Mouse (Mus musculus): Measurements from ENCODE around the gene Prps1l1.

Gene Prps1l1

DNA sequence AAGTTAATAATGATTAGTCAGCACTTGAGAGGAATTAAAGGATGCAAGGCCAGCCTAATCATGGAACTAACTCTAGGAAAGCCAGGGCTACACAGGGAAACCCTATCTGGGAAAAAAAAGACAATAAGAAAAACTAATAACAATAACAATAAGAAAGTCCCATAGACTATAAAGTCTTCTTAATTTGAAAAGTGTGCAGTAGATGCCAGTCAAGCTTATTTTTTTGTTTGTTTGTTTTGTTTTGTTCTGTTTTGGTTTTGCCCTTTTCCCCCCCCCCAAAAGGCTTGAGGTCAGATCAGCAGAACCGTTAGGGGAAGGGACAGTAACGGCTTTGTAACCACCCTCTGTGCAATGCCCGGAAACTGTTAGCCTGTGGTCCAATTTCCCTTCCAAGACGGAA, at the start of gene Prps1l1:
TSS of gene Prps1l1 (plus strand) at position 301 of the 400 bp plus-strand sequence.
- no peak for DNase-seq (ENCODE audit: low spot score)

DNA sequence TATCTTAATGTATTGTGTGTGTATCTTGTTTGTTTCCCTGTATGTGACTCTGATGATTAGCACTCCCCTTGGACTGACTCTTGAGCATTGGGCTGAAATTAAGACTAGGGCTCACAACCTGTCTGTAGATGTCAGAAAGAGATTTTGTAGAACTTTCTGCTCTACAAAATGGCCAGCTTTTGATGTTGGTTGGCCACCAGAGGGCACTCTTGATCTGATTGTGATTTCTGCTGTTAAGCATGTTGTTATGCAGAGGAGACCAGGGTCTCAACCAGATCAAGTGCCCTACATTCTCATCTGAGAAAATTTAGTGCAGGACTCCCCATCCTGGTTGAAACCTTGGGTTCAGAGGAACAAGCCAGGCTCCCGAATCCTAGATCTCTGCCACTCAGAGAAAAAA, 46.6 kb upstream of the Prps1l1 start:
- DNase-seq (ENCODE audit: low spot score), result peak; percentile 27

DNA sequence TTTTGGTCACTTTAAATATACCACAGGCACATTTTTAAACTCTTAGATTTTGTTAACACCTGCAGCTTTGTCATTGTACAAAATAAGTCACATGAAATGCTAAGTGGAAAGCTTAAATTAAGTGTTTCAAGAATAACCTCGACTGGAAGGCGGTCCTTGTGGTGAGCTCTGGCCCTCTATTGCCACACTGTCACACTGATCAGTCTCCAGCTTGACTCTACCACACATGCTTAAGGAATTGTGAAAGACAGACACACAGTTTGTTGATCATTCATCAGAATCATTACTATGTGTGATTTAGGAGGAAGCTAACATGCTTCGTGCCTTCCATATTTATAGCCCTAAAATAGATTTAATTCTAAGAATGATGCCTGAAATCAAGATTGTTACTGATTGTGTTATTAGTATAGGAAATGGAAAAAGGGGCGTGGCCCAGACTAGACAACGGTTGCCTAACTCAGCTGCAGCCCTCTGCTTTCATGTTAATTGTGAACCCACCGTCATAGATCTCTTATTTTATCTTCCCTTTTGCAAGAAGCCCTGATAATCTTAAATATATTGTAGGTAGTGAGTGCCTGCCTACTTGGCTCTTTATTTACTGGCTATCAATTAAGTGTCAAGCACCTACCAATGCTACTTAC, 35.4 kb upstream of the Prps1l1 start:
- no peak for DNase-seq (ENCODE audit: low spot score)

DNA sequence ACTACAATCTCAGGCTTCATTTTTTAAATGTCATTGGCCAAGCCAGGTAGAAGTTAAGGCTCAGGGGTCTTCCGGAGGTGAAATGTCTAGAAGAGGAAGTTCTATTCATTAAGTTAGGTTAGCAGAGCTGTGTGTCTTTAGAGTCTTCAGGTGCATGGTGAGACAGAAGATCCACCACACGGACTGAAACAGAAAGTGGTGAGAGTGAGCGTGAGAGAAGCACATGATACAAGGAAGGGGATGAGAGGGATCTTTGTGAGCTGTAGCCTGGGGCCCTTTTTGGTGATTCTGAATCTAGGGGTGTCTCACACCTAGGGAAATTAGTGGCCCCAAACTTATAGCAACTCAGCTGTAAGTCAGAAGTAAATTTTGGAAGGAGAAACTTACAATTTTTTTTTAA, 8.6 kb upstream of the Prps1l1 start:
- DNase-seq (ENCODE audit: low spot score), result no peak

DNA sequence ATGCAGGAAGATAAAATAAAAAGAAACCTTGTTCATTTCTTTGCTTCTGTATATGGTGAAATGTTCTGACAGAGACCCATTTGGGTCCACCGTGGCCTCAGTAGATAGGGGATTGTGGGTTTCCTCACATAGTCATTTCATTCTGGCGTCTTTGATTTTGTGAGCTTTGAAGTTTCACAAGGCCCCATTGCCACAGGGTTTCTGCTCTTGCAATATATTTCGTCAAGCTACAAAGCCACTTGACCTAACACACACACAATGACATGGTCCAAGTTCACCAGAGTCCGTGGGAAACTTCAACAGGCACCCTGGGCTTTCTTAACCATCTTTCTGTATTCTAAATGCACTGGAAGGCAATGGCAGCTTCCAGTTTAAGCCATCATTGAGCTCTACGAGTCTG, 1.3 kb downstream of the Prps1l1 start:
- no peak for DNase-seq (ENCODE audit: low spot score)

DNA sequence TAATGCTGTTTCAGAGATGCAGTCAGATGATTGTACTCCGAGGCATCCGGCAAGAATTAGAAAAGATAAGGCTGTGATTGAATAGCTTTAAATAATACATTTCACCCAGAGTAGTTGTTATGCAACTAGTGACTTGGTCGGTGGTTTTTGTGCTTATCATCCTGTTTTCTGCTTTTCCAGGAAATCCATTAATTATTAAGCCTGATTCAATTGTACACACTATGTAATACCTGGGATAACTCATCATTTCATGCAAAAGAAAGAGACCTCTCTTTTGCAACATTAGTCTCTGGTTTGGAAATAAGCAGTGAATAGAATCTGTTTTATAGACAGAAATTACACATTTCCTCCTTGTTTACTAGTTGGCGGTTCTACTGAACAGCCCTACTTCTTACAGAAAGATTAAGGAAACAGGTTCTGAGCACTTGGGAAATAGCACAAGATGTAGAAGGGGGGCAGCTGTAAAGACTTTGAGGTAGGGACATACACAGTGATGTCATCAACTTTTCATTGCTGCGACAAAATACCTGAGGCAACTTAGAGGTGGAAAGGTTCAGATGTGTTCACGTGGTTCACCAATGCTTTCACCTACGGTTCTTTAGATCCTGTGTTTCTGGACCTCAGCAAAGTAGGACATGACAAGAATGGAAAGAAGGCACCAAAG, 5.1 kb downstream of the Prps1l1 start:
- DNase-seq (ENCODE audit: low spot score), result no peak

DNA sequence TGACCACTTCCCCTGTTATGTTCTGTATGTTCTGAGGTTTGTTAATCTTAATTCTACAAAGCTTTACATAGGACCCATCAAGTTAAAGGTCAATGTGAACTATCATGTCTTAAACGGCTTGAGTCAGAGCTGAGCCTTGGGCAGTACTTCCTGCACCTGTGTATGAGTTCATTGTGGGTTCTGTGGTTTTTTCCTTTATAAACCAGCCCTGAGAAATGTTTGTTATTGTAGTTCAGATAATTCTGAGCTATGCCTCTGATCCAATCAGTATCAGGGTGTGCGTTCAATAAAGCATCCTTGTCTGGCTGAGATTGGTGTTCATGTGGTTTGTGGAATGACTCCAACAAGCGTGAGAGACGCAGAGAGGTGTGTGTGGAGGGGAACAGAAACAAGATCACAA, 5.8 kb downstream of the Prps1l1 start:
- DNase-seq (ENCODE audit: low spot score), result no peak

DNA sequence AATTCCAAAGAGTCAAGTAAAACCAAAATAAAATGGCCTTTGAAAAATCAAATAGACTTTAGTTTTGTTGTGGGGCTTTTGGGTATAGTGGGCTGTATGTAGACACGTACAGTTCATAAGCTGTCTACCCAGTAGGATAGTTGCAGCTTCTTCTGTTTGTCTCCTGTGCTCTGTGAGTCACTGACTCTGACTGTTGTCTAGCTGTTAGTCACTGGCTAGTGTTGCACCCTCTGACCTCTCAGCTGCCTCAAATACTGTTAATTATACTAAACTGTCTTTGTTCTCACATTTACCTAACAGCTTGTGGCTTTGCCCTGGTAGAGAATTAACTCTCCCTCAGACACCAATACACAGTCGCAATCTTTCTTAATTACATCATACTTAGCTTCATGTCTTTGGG, 7.3 kb downstream of the Prps1l1 start:
- DNase-seq (ENCODE audit: low spot score), result no peak

DNA sequence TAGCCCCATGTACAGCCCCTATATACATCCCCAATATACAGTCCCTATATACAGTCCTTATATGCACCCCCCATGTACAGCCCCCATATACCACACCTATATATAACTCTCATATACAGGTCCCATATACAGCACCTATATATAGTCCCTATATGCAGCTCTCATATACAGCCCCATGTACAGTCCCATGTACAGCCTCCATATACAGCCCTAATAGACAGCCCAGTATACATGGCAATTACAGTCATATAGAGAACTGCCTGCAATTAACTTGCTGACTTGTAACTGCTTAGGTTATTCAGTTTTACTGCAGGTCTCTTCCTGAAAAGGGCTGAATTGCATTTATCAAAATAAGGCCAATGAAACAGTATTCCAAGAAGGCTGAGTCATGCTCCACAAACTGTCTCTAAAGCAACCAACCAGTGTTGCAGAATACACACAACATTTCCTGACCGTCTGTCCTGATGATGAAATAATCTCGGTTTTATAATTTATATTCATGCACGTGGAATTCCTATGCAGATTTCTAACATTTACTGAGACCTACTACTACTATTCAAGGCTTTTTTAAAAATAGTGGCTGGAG, 13.1 kb downstream of the Prps1l1 start:
- DNase-seq (ENCODE audit: low spot score), result no peak

DNA sequence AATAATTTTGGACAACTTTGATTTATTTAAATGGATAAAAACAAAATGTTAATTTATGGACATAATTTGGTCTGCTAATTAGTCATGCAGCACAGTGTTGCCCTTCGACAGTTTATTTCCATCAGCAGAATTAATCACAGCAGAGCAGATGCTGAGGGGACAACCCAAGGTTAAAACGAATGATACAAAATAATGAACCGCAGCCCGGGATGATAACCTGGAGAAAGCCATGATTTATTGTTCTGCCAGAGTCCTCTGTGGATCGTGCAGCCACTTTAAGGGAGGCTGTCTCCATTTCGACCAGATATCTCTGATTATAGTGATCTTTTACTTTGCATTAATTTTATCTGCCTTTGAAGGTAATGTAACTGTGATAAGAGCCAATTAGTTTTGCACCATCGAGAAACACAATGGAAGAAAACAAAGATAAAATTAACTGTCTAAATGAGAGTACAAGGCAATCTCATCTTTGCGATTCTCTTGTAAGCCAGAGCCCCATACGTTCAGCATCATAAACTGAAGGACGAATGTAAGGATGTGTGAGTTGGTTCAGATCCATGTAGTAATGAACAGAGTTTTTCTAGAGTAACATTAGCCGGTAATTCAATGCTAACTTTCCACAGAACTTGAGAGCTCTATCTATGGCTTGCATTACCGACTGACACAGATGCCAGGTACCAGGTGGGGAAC, 14.4 kb downstream of the Prps1l1 start:
- DNase-seq (ENCODE audit: low spot score), result no peak

DNA sequence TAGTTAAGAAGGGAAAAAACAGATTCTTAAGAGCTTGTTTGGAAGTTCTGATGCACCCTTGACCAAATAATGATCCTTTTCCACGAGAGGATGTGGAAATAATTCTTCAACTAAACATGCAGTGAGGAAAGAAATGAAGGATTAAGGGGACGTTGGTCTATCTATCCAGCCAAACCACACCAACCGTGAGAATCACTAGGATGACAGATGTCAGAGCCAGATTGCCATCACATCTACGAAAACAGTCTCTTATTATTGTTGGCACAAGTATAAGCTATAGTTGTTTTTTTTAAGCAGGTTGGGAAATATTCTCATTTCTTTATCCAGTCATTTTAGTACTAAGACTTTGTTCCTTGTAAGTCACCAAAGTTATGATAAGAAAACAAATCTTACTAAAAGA, 15.8 kb downstream of the Prps1l1 start:
- DNase-seq (ENCODE audit: low spot score), result no peak

DNA sequence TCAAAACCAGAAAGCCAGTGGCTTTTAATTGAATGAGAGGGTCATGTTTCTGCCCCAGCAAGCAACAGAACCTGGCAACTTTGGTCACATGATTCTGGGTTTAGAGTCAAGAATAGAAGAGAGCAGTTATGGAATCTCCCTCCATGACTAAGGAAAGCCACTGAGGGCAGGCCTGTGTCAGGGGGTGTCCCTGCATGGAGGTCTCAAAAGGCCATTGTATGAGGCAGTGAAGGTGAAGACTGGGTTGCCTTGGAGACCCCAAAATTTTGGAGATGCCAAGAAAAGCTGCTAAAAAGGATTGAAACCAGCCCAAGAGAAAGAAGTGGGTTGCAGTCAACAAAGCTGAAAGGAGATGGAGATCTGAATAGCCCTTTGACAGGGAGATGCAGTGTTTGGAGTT, 21.2 kb downstream of the Prps1l1 start:
- no peak for DNase-seq (ENCODE audit: low spot score)

DNA sequence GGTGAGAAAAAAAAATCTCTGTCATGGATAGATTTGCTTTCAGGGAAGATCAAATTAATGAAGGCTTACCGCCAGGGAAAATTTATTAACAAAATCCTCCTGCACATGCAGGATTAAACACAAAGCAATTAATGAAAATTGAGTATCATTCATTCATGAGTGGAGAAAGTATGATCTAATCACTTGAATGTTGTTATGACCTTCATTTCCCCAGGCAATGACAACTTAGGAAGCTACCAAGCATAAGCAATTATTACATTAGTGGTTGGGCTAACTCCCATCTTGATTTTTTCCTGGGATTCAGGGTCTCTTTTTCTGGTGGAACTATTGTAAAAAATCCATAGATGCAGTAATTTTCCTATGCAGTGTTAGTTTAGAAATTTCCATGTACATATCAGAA, 23.3 kb downstream of the Prps1l1 start:
- no peak for DNase-seq (ENCODE audit: low spot score)

DNA sequence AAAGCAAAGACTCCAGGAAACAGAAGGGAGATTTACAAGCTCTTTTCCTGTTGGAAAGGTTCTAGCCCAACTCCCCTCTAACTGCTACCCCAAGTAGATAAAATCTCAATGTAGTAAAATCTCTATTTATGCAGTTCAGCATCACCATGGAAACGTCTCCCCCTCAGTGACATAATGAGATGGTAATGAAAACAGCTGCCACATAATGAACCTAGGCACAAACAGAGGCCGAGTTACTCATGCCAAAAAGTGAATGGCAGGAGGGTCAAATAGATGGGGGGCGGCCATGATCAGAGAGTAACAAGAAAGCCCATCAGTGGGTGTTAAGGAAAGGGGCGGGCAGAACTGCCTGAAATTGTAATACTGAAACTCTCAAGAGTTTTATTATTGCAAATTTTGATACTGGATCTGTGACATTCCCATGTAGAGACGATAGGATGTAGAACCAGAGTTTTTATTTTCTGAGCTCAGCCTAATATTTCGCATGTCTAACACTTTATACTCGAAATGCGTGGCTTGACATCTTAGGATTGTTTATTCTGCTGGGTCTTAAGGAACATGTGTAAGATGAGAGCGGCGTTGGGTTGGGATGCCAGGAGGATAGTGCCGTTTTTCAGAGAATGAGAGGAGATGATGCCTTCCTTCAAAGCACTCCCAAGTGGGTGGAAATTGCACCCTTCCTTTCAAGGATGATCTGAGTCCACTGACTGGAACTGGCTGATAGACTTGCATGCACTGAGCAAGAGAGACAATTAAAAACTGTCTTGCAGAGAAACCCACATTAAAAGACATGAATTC, 24.0 kb downstream of the Prps1l1 start:
- peak; percentile 22 for DNase-seq (ENCODE audit: low spot score)

DNA sequence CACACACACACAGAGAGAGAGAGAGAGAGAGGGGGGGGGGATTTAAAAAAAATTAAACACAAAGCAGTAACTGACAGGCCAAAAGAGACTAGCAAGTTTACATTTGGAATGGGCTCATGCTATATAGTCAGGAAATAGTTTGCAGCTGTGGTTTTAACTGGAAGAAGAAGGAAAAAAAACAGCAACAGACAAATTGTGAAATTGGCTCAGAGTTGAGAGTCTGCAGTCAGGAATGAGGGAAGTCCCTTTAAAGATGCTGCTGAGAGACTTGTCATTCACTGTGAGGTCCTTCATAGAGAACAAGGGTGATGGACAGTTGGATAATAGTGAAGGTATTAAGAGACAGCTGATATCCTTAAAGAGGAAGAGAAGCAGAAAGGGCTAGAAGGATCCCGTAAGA, 26.9 kb downstream of the Prps1l1 start:
- DNase-seq (ENCODE audit: low spot score), result no peak

DNA sequence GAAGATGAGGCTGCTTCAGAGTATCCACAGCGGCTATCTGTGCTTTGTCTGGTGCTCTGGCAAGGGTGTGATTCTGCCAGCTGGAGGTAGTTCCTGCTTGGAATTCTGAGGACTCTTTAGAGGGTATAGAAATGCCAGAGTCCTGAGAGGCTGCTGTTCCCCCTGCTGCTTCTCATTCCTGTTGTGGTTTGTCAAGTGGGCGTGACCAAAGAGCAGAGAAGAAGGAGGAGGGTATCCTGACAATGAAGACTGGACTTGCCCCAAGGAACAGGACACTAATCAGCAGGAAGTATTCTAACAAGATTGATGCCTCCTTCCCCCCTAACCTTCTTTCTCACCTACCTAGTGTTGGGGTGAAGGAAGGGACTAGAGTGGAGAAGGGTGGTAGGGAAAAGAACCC, 29.4 kb downstream of the Prps1l1 start:
- DNase-seq (ENCODE audit: low spot score), result no peak

DNA sequence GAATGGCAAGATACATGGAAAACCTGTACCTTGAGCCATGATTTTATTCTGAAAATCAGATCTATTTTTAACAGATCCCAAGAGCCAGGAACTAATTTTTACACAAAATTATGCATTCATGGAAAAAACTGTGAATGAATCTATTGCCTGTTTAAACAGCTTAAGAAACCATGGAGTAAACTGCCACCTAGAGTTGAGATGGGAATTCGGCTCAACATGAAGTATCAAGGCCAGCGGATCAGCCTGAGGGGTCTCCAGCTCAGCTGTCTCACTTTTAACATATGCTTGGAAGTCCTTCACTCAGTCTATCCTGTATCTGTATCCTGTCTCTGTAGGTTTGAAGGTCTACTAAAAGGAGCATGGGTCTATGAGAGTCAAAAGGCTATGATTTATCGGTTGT, 31.5 kb downstream of the Prps1l1 start:
- DNase-seq (ENCODE audit: low spot score), result peak; percentile 39

DNA sequence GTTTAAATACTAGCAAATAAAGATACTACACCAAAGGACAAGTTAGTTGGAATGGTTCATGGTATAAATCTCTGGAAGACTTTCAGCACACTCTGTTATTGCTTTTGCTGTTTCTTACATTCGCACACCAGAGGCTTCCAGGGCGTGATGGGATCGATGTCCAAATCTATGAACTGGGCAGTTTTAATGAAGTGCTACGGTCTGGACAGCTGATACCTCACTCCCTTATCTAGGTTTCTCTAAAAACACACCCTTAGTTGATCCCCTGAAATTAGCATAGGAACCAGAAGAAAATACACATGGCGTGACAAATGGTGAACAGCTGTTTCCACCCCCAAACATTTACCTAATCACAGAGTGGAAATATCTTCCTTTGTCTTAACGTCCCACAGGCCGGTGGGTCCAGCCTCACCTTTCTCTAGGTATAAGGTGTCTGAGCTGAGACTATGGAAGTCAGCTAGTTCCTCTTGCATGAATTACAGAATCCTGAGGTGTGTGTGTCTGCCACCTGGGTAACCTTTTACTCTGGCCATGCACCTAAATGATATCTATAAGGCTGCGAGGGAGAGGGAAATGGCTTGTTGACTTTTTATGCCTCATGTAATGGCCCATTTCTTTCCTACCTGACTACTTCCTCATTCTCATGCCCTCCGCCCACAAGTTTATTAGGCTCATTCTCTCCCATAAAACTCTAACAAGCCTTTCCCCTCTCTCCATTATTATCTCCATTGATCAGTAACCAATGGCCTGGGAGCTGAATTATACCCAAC, 32.1 kb downstream of the Prps1l1 start:
- no peak for DNase-seq (ENCODE audit: low spot score)

DNA sequence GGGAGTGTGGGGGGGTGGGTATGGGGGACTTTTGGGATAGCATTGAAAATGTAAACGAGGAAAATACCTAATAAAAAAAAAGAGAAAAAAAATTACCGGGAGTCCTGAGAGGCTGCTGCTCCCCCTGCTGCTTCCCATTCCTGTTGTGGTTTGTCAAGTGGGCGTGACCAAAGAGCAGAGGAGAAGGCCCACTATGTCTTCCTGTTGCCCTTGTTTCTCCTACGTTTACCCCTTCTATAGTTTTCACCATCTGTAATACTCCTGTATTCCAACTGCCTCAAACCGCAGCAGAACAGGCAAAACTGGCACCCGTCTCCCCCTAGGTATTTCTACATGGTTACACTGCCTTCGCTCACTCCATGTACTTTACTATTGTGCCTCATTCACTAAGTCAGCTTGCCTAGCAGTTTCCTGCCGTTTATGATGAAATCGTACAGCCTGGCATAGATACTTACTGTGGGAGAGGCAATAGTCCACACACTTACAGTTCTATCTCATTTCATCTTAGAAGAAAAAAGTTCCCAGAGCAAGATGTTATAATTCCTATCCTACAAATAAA, 34.2 kb downstream of the Prps1l1 start:
- no peak for DNase-seq (ENCODE audit: low spot score)

DNA sequence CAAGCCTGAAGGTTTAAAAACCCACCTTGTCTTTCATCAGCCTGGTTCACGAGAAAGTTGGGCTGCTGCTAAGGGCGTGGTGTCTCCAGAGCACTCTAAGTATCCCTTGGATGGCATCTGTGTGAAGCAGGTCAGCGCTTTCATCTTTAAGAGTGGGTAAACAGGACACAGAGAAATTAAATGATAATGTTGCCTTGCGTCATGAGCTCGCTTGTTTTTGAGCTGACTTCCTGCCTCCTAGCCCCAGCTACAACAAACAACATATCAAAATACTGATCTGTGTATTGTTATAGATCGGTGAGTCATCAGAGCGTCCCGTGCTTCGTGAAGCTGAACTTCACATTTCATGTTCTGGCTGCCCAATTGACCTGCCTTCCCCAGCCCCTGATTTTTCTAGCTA, 36.7 kb downstream of the Prps1l1 start:
- no peak for DNase-seq (ENCODE audit: low spot score)

DNA sequence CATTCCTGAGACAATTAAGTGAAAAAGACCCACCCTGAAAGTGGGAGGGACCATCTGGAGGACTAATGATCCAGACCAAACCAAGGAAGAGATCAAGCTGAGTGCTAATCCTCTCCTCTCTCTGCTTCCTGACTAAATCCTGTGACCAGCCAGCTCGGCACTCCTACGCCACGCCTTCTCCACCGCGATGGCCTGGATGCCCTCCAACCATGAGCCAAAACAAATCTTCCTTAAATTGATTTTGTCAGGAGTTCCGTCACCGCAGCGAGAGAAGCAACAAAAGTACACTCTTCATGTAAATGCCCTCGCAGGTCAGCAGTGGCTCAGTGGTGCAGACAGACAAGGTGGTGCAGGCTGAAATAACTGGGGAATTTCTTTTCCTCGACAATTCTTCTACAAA, 37.5 kb downstream of the Prps1l1 start:
- no peak for DNase-seq (ENCODE audit: low spot score)
